Mouse (Mus musculus) CD4-positive, CD25-positive, alpha-beta regulatory T cell, adult 4 months (primary cell): ENCODE results near the gene Msrb1. TPM values are rescaled to one million over a fixed set of nuclear protein-coding genes. Genes with fewer than 3 reads are reported as not detected.

Experiments
- ATAC-seq: one replicate; pipeline ENCODE4 v1.8.0; 2017
- polyA plus RNA-seq, 2 experiments: library from polyadenylated mRNA; unstranded; fragments of 100-300 nt; shearing (Covaris generic); gene quantifications; one replicate each; pipeline ENCODE4 v1.2.1; 2017

The Msrb1 gene
- polyA plus RNA-seq, 2 experiments from 2014 or later, result 29.3 to 30.1 TPM

DNA sequence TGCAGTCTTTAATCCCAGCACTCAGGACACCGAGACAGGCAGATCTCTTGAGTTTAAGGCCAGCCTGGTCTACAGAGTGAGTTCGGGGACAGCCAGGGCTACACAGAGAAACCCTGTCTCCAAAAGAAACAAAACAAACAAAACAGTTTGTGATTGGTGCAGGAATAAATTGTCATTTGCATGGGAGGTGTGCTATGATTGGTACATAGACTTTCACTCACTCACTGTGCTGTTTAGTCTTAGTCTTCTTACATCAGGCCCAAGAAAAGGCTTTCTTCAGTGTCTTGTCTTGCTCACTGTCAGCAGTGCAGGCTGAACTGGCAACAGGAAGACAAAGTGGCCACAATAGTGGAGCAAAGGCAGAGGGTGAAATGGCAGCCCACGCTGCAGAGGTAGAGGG is 7.9 kb downstream of the Msrb1 start:
- no peak for ATAC-seq

DNA sequence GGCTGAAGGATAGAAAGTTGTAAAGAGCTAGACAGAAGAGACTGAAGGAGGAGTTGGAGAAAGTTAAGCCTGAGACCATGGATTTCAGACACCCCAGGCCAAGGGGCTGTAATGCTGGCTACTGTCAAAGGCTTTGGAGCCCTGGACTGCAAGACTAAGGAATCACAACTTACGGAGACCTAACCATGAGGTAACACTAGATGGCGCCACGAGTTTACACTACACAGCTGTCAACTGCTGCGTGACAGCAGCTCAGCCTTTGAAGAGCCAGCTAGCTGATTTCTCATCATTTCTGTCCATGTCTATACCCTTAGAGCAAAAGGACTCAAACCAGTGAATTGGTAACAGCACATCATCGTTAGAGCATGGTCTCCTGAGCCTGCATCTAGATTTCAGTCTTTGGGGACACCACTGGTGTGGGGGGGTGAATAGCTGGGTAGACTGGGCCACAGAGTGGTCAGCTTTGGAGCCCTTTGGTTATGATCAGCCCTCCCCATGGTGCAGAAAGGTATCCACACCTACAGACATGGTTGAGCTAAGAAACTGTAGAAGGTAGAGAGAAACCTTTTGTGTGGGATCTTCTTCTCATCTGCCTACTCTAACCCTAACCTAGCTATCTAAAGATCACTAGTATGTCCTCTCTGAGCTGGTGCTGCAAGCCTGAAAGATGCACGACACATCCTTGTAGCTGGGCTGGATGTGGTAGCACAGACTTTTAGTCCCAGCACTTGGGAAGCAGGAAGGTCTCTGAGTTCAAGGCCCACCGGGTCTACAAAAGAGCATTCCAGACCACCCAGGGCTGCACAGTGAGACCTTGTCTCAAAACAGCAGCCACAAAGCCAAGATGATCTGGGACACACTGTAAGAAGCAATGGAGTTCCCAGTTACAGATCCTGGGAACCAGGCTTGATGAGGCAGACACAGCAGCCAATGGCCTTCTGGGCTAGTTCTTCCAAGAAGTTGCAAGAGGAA is 9.4 kb downstream of the Msrb1 start:
- ATAC-seq, result peak; percentile 86

DNA sequence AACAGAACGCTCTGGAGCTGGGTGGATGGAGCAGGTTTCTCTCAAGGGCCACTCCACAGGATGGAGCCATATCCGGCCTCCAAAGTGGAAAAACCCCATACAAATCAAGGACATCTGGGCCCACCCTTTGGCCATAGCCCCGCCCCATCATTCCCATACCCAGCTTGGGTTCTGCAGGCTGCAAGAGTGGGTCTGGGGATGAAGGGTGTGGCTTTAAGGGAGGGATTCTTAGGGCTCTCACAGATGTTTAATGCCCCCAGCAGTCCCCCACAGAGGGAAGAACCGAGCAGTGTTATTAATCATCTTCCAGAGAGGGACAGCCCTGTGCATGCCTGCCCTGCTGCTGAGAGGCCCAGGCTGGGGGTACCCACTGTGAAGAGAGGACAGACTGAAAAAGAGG is 10.5 kb downstream of the Msrb1 start:
- ATAC-seq, result no peak

DNA sequence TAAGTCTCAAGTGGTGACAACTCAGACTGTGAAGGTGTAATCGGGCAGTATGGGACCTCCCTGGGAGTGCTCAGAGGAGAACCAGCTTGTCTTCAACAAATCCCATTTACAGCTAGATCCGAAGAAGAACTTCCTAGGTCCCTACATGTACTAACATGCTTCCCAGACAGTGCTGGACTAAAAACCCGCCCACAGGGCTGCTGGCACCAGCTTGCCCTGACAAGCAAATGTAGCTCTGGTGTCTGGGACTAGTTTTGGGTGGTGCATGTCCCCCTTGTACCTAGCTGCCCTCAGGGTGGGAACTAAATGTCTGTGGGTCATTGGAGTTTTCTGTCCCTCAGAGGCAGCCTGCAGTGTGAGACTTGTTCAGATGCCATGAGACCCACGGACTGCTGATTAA is 15.1 kb downstream of the Msrb1 start:
- no peak for ATAC-seq

DNA sequence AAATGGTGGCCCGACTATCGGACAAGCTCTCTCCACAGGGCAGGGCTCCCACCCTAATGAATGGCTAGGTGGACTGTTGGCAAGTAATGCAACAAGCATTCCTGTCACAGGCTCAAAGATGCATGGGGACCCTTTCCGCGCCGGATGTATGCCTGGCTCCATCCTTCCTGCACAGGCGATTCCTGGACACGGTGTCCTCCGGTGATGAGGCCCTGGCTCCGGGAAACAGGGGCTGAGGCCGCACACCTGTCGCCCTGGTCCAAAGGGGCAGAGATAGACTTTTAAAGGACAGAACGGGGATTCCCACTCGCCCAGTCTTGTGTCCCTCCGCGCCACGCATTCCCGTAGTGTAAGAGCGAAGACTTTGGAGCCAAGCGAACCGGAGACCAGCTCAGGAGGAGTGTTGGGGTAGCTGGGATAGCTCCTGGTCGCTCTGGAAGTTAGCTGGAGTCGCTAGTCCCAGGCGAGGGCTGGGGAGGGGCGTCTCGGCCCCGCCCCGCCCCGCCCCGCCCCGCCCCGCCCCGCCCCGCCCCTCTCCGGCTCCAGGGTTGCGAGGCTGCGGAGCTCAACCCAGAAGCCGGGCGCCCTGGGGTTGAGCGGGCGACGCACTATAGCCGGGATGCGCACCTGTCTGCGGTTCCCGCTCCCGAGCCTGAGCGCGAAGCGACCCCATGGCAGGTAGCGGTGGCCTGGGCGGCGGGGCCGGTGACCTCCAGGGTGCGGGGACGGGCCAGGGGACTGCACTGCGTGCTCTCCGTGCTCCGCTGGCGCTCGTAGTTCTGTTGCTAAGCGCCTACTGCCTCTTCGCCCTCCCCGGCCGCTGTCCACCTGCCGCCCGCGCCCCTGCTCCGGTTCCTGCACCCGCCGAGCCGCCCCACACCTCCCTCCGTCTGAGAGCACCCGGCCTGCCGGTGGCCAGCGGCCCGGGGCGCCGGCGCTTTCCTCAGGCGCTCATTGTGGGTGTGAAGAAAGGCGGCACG is 16.3 kb downstream of the Msrb1 start, which contains the start of gene Hs3st6:
Hs3st6 (plus strand) TSS at position 574 of the 980 bp plus-strand sequence.
- ATAC-seq, result peak; percentile 34

DNA sequence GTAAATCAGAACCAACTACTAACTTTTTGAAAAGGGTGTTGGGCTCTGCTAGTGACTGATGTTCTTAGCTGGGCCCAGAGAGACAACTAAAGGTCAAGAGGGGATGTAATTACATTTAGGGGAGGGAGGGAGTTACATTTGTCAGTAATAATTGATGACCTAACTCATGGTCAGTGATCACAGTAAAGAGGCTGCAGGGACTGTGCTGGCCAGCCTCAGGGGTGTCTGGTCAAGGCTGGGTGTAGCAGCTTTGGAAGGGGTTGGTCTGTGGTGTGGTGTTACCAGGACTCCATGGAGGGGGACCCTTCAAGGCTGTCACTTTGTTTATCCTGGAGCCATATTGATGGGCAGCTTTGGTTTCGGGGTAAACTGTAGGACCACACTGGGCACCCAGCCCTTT is 21.0 kb downstream of the Msrb1 start:
- no peak for ATAC-seq

DNA sequence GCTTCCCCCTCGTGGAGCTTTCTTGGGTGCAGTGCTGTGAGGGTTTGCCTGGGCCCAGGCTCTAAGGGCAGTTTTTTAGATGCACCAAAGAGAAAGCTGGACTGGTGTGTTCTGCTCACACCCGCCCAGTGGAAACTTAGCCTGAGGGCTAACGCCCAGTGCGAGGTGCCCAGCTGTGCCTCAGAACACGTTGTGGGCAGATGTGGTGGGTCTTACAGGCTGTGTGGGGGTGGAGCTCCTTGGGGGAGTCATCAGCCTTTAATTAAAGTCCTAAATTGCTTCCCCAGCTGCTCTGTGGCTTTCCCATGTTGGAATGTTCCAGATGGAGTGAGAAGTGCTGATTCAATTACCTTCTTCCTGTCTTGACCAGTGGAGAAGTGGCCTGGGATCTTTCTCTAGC is 24.7 kb downstream of the Msrb1 start:
- ATAC-seq, result no peak

DNA sequence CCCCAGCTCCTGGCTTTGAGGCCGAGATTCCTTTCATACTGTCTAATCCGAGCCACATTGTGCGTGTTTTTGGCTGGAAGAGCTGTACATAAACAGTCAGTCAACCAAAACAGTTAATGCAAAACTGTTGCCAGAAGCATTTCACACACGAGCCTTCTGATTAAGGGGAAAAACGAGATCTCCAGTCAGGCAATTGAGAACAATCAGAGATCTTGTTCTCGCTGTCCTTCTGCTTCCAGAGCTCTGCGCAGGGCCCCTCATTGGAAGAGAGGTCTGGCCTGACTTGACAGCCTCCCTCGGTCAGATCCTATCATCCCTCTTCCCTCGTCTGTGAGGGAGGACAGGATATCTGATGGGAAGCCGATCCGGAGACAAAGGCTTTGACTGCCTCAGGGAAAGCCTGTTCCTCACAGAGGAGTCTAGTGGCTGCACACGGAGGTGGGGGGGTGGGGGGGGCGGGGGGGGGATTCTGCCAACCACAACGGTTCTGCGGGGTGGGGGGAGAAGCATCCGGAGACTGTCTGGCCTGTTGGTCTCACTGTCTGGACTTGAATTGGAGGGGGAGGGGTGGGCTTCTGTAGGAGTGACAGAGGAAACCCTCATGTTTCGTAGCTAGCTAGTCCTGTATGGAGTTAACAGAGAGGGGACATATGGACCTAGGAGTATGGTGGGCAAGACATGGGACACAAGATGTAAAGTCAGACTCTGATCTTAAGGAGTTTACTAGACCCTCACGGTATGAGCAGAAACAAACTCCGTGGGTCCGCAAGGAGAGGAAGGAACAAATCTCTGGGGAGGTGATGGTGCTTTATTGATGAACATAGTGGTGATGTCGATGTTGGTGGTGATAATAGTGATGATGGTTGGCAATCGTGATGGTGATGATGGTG is 28.8 kb downstream of the Msrb1 start:
- no peak for ATAC-seq

DNA sequence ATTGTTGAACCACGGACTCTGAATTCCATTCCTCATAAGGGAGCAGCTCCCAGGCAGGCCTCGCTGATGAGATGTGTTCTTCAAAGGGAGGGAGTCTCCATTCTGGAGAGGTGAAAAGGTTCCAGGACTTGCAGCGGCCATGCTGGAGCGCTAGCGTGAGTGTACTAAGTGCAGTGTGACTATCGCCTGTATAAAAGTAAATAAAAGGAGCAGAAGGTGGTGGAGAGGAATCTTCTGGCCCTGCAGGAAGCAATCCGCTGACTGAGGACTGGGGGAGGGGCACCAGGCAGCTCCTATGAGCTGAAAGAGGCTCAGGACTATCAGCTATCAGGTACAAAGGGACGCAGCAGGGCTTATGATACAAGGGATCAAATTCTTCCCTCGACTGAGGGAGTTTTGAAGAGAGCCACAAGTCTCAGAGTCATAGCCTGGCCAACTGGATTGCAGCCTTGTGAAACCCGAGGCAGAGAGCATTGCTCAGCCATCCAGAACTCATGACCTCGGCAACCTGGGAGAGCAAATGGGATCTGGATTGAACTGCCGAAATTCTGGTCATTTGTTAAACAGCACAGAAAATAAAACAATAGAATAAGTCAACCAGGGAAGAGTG is 29.9 kb downstream of the Msrb1 start:
- ATAC-seq, result no peak

DNA sequence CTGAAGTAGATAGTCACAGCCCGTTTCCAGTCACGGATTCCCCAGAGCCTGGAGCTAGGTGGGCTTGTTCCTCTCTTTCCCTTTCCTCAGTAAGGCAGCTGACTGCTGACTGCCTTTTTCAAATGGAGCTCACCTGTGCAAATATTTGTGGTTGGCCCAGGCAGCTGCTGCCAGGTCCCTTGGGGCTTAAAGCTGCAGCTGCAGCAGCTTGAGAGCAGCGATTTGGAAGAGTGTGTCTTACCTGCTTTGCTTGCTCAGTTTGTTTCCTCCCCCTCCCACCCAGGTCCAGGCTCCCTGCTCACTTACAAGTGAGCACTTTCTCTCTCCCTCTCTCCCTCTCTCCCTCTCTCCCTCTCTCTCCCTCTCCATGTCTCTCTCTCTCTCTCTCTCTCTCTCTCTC is 32.7 kb downstream of the Msrb1 start:
- ATAC-seq, result no peak

DNA sequence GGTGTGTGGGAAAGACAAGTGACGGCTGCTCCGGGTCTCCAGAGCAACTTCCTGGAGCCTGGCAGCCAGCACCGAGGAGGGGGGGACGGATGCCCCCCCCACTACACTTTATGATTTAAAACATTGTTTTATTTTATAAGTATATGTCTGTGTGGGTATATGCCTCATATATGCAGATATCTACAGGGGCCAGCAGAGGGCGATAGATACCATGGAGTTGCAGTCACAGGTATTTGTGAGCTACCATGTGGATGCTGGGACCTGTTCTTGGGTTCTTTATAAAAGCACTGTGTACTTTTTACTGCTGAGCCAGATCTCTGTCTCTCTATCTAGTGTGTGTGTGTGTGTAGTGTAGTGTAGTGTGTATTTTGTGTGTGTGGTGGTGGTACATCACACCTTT is 36.8 kb downstream of the Msrb1 start:
- ATAC-seq, result no peak

DNA sequence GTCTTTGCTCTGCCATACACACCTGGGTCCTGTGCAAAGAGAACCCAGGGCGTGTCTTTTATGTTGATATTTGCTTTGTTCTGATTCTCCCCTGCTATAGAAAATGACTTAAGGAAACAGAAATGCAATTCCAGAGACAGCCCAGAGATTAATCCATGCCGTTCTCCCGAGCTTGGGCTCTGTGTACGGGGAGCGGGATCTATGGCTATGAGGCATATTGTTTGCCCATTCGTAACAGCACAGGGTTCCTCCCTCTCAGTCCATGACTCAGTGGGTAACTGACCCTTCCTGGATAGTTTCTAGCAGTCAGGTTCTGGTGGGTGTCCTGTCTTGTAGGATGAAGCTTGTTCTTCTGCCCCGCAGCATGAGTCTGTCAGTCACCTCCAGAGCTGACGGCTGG is 38.7 kb downstream of the Msrb1 start:
- ATAC-seq, result no peak

DNA sequence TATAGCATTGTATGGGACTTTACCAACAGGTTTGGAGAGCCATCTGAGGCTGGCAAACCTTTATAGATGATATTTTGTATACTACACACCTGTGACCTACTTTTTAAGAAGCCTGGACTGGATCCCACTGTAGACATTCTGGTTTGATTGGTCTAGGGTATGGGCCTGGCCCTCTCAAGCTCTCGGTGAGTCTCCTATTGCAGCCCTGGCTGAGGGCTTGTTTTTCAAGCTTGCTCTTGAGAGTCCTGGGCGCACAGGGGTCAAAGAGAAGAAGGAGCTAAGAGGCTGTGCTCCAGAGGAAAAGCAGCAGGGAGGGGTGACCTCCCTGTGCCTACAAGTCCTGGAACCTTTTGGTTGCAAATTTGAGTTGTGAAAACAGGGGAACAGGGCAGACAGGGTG is 40.6 kb downstream of the Msrb1 start:
- ATAC-seq, result no peak

DNA sequence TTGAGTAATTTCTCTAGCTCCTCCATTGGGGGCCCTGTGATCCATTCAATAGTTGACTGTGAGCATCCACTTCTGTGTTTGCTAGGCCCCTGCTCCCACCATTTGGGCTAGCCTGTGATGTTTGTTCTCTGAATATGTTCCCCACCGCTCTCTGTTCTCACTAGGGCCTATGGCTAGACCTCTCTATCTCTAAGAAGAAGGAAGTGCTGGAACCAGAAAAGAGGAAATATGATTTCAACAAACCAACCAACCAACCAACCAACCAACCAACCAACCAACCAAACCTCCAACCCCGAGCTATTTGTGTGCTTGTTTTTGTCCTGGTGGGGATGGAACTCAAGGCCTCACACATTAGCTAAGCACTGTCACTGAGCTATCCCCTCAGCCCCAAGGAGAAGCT is 44.4 kb downstream of the Msrb1 start:
- ATAC-seq, result no peak

DNA sequence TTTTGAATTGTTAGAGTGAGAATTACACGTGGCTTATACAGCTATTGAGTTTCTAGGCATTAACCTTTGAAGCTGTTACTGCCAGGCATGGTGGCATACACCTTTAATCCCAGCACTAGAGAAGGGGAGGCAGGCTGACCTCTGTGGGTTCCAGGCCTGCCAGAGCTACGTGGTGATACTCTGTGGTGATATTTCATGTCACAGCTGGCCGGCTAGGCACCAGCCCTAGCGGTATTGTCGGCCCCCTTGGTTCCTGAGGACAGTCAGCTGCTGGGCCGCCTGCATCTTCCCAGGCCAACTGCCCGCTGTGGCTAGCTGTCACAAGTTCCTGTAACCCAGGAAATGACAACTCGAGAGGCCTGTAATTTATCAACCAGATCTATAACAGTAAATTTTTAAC is 55.7 kb downstream of the Msrb1 start:
- ATAC-seq, result no peak

Other genes starting within 250 kb of the Msrb1 start
- under 1 TPM; 0.16 TPM for gene Caskin1, start 248.0 kb upstream of the Msrb1 start, polyA plus RNA-seq
- 10 to 100 TPM; 52.8 to 72.1 TPM for gene Traf7, start 208.7 kb upstream of the Msrb1 start, polyA plus RNA-seq
- 1 to 10 TPM; 4.0 to 5.0 TPM for gene Rab26, start 202.4 kb upstream of the Msrb1 start, polyA plus RNA-seq
- gene Pkd1, start 186.8 kb upstream of the Msrb1 start, polyA plus RNA-seq, result 10 to 100 TPM; 16.8 to 34.7 TPM
- gene Tsc2, start 104.0 kb upstream of the Msrb1 start, polyA plus RNA-seq, result 10 to 100 TPM; 20.5 to 28.2 TPM
- 1 to 10 TPM; 3.1 to 6.0 TPM for gene Nthl1, start 104.0 kb upstream of the Msrb1 start, polyA plus RNA-seq
- not detected for gene Slc9a3r2, start 86.3 kb upstream of the Msrb1 start, polyA plus RNA-seq
- not detected for gene Npw, start 78.2 kb upstream of the Msrb1 start, polyA plus RNA-seq
- 1 to 10 TPM; 3.7 to 5.4 TPM for gene Zfp598, start 67.0 kb upstream of the Msrb1 start, polyA plus RNA-seq
- gene Syngr3, start 46.7 kb upstream of the Msrb1 start, polyA plus RNA-seq, result 1 to 10 TPM; 1.1 TPM
- gene Gfer, start 40.5 kb upstream of the Msrb1 start, polyA plus RNA-seq, result 10 to 100 TPM; 13.5 to 21.7 TPM
- gene Noxo1, start 40.4 kb upstream of the Msrb1 start, polyA plus RNA-seq, result 1 to 10 TPM; 1.2 to 1.4 TPM
- 10 to 100 TPM; 38.1 to 71.3 TPM for gene Tbl3, start 29.0 kb upstream of the Msrb1 start, polyA plus RNA-seq
- gene Rnf151, start 18.6 kb upstream of the Msrb1 start, polyA plus RNA-seq, result not detected
- gene Rps2, start 18.5 kb upstream of the Msrb1 start, polyA plus RNA-seq, result 100 to 1,000 TPM; 608 to 780 TPM
- gene Ndufb10, start 12.2 kb upstream of the Msrb1 start, polyA plus RNA-seq, result 100 to 1,000 TPM; 227 to 245 TPM
- gene Rpl3l, start 8.8 kb upstream of the Msrb1 start, polyA plus RNA-seq, result not detected
- not detected for gene Hs3st6, start 16.3 kb downstream of the Msrb1 start, polyA plus RNA-seq
- under 1 TPM in 1 of 2 experiments, not detected in 1; 0.24 TPM for gene Meiob, start 67.6 kb downstream of the Msrb1 start, polyA plus RNA-seq
- 10 to 100 TPM; 27.0 to 31.8 TPM for gene Hagh, start 103.5 kb downstream of the Msrb1 start, polyA plus RNA-seq
- gene Fahd1, start 113.7 kb downstream of the Msrb1 start, polyA plus RNA-seq, result 1 to 10 TPM; 2.7 to 2.8 TPM
- not detected for gene Igfals, start 129.4 kb downstream of the Msrb1 start, polyA plus RNA-seq
- gene Nubp2, start 149.7 kb downstream of the Msrb1 start, polyA plus RNA-seq, result 100 to 1,000 TPM in 1 of 2 experiments, 10 to 100 TPM in 1; 76.6 to 104 TPM
- gene Spsb3, start 150.0 kb downstream of the Msrb1 start, polyA plus RNA-seq, result 10 to 100 TPM; 53.0 to 59.5 TPM
- 10 to 100 TPM; 19.9 to 41.4 TPM for gene Eme2, start 158.4 kb downstream of the Msrb1 start, polyA plus RNA-seq
- 10 to 100 TPM; 74.5 to 78.5 TPM for gene Mrps34, start 158.5 kb downstream of the Msrb1 start, polyA plus RNA-seq
- gene Nme3, start 159.9 kb downstream of the Msrb1 start, polyA plus RNA-seq, result 10 to 100 TPM; 40.7 to 52.5 TPM
- 10 to 100 TPM; 31.7 to 41.9 TPM for gene Mapk8ip3, start 200.3 kb downstream of the Msrb1 start, polyA plus RNA-seq
- gene Jpt2, start 224.0 kb downstream of the Msrb1 start, polyA plus RNA-seq, result 10 to 100 TPM; 28.2 to 39.5 TPM